Mouse (Mus musculus): ENCODE results near the gene Zfp319.

Zfp319 gene

GRCm38 (mm10) chr8:95358550-95359411 lies 27.0 kb upstream of the Zfp319 start:
- POLR2A ChIA-PET: interaction anchor here in 3 of 4 experiments (0.6 to 1.4 kb wide), 6 partner anchors 9 to 87 kb away, joined by 3 to 4 read pairs (median 3); no protein-coding TSS in a partner anchor

GRCm38 (mm10) chr8:95354606-95355005 lies 22.9 kb upstream of the Zfp319 start:
- ChIA-PET POLR2A (interaction anchor here in 3 of 4 experiments (0.7 to 4.1 kb wide), 6 partner anchors 12 to 134 kb away, joined by 3 to 46 read pairs (median 13); partner anchors contain the start of genes Usb1 (in 1 of the 3) and Zfp319 (in 1 of the 3)), CTCF (interaction anchor here in 1 of 4 experiments (0.6 to 1.2 kb wide), 2 partner anchors 76 to 152 kb away, joined by 3 to 4 read pairs; no protein-coding TSS in a partner anchor)

More at GRCm38 (mm10) chr8:95358550-95359411, 27.0 kb upstream of the Zfp319 start:
- CTCF ChIA-PET: interaction anchor here in 1 of 4 experiments (0.6 to 0.8 kb wide), 2 partner anchors 69 to 155 kb away, joined by 3 to 5 read pairs; no protein-coding TSS in a partner anchor

- POLR2A ChIA-PET: interaction anchor here (0.7 to 4.1 kb wide), 46 partner anchors 7 to 352 kb away, joined by 3 to 46 read pairs (median 4); partner anchors contain the start of genes Usb1 (in 3 of the 4), Zfp319 (in 3 of the 4), Ccdc113 (in 2 of the 4) and Cfap20 (in 1 of the 4)
Measured at GRCm38 (mm10) chr8:95352871-95353866, 21.4 kb upstream of the Zfp319 start.

GRCm38 (mm10) chr8:95352151-95352870 lies 20.6 kb upstream of the Zfp319 start, which contains the start of gene Mmp15:
Gene Mmp15, plus strand, starts transcription at chr8:95352268.
- ChIA-PET POLR2A (interaction anchor here (0.5 to 4.1 kb wide), 46 partner anchors 8 to 351 kb away, joined by 3 to 46 read pairs (median 4); partner anchors contain the start of genes Usb1 (in 3 of the 4), Zfp319 (in 3 of the 4), Ccdc113 (in 2 of the 4) and Cfap20 (in 1 of the 4)), CTCF (interaction anchor here (0.6 to 2.5 kb wide), 26 partner anchors 9 to 472 kb away, joined by 3 to 12 read pairs (median 4); partner anchors contain the start of genes Usb1 (in 3 of the 4) and Zfp319 (in 3 of the 4))

More at GRCm38 (mm10) chr8:95352871-95353866, 21.4 kb upstream of the Zfp319 start:
- CTCF ChIA-PET: interaction anchor here (0.6 to 2.5 kb wide), 23 partner anchors 9 to 472 kb away, joined by 3 to 12 read pairs (median 4); partner anchors contain the start of genes Usb1 (in 2 of the 4) and Zfp319 (in 2 of the 4)

GRCm38 (mm10) chr8:95351461-95351860 lies 19.7 kb upstream of the Zfp319 start:
- CTCF ChIA-PET: interaction anchor here in 2 of 4 experiments (0.6 to 2.4 kb wide), 11 partner anchors 18 to 259 kb away, joined by 3 to 11 read pairs (median 4); partner anchors contain the start of genes Usb1 (in 1 of the 2) and Zfp319 (in 1 of the 2)

GRCm38 (mm10) chr8:95348811-95349630 lies 17.3 kb upstream of the Zfp319 start:
- CTCF ChIA-PET: interaction anchor here in 2 of 4 experiments (0.6 to 2.2 kb wide), 4 partner anchors 79 to 253 kb away, joined by 3 to 6 read pairs (median 4); no protein-coding TSS in a partner anchor
- POLR2A ChIA-PET: interaction anchor here in 3 of 4 experiments (0.7 to 1.1 kb wide), 7 partner anchors 9 to 269 kb away, joined by 3 to 5 read pairs (median 3); partner anchors contain the start of genes Usb1 (in 1 of the 3) and Zfp319 (in 1 of the 3)

More at GRCm38 (mm10) chr8:95351461-95351860, 19.7 kb upstream of the Zfp319 start:
- POLR2A ChIA-PET: interaction anchor here in 3 of 4 experiments (0.6 to 4.1 kb wide), 15 partner anchors 8 to 323 kb away, joined by 3 to 46 read pairs (median 5); partner anchors contain the start of genes Usb1 (in 2 of the 3) and Zfp319 (in 2 of the 3)

- CTCF ChIA-PET: interaction anchor here in 2 of 4 experiments (0.6 to 2.2 kb wide), 5 partner anchors 79 to 479 kb away, joined by 3 to 6 read pairs (median 3); no protein-coding TSS in a partner anchor
- POLR2A ChIA-PET: interaction anchor here in 2 of 4 experiments (1.0 to 1.4 kb wide), 4 partner anchors 9 to 79 kb away, joined by 3 to 6 read pairs (median 3); no protein-coding TSS in a partner anchor
Measured at GRCm38 (mm10) chr8:95348356-95348755, 16.6 kb upstream of the Zfp319 start.

- ChIA-PET CTCF (interaction anchor here (0.6 to 2.2 kb wide), 7 partner anchors 80 to 143 kb away, joined by 3 to 6 read pairs (median 4); partner anchors contain the start of gene Csnk2a2 (in 2 of the 4)), POLR2A (interaction anchor here in 1 of 4 experiments (0.6 to 1.4 kb wide), 3 partner anchors 15 to 76 kb away, joined by 3 to 6 read pairs (median 3); partner anchors contain the start of genes Usb1 and Zfp319)
Measured at GRCm38 (mm10) chr8:95346643-95347545, 15.1 kb upstream of the Zfp319 start.

GRCm38 (mm10) chr8:95344668-95345067 lies 12.9 kb upstream of the Zfp319 start:
- ChIA-PET CTCF (interaction anchor here in 3 of 4 experiments (0.9 to 2.9 kb wide), 5 partner anchors 13 to 598 kb away, joined by 3 to 11 read pairs (median 4); partner anchors contain the start of genes Usb1 (in 1 of the 3) and Zfp319 (in 1 of the 3)), POLR2A (interaction anchor here in 3 of 4 experiments (0.6 to 2.8 kb wide), 5 partner anchors 12 to 202 kb away, joined by 3 to 7 read pairs (median 3); partner anchors contain the start of genes Usb1 (in 3 of the 3) and Zfp319 (in 3 of the 3))

- CTCF ChIA-PET: interaction anchor here in 1 of 4 experiments (0.7 kb wide), 1 partner anchor 57 kb away, joined by 3 read pairs; no protein-coding TSS in a partner anchor
Measured at GRCm38 (mm10) chr8:95341721-95342120, 10.0 kb upstream of the Zfp319 start.

GRCm38 (mm10) chr8:95336363-95336762 lies 4.6 kb upstream of the Zfp319 start:
- POLR2A ChIA-PET: interaction anchor here in 1 of 4 experiments (1.0 kb wide), 1 partner anchor 48 kb away, joined by 4 read pairs; no protein-coding TSS in a partner anchor
- CTCF ChIA-PET: no interaction called here

More at GRCm38 (mm10) chr8:95341721-95342120, 10.0 kb upstream of the Zfp319 start:
- POLR2A ChIA-PET: interaction anchor here in 2 of 4 experiments (2.1 to 3.3 kb wide), 2 partner anchors 10 kb away, joined by 9 to 12 read pairs; partner anchors contain the start of genes Usb1 (in 2 of the 2) and Zfp319 (in 2 of the 2)

- CTCF ChIA-PET: interaction anchor here in 1 of 4 experiments (0.6 to 0.7 kb wide), 2 partner anchors 84 to 222 kb away, joined by 3 to 4 read pairs; no protein-coding TSS in a partner anchor
- POLR2A ChIA-PET: interaction anchor here in 1 of 4 experiments (1.0 kb wide), 1 partner anchor 48 kb away, joined by 4 read pairs; no protein-coding TSS in a partner anchor
Measured at GRCm38 (mm10) chr8:95335706-95336105, 4.0 kb upstream of the Zfp319 start.

- CTCF ChIA-PET: interaction anchor here (0.5 to 3.1 kb wide), 53 partner anchors 11 to 383 kb away, joined by 3 to 43 read pairs (median 4); partner anchors contain the start of genes Tepp (in 3 of the 4), Mmp15 (in 2 of the 4) and Csnk2a2 (in 1 of the 4)
- POLR2A ChIA-PET: interaction anchor here (0.5 to 5.0 kb wide), 81 partner anchors 8 to 521 kb away, joined by 3 to 46 read pairs (median 4); partner anchors contain the start of genes Mmp15 (in 3 of the 4), Ccdc113 (in 2 of the 4), Cfap20 (in 1 of the 4) and Dok4 (in 1 of the 4)
Measured at GRCm38 (mm10) chr8:95332437-95333199, 868 bp upstream of the Zfp319 start.
